Mouse (Mus musculus) midbrain, embryonic 15.5 days (tissue): ENCODE results near the gene Klhl32. TPM values are rescaled to one million over a fixed set of nuclear protein-coding genes. Genes with fewer than 3 reads are reported as not detected.
A peak's percentile ranks its signal among the peaks of the same experiment; 100 is the strongest.
"Not testable (repeated sequence)": the region's sequence is repeated elsewhere in the genome, so short reads cannot be mapped to it uniquely, and the experiment has no call there.

Experiments
- ATAC-seq: fragments of 200-750 bp; cut with Nextera tagmentation; replicated peaks from 2 replicates; pipeline ENCODE4 v1.8.0; 2017; ENCODE audit warnings: moderate TSS enrichment
- H3K27ac ChIP-seq: fragments of 300-500 bp; sonication (generic); 2 replicates; pipeline ENCODE4 v1.5.1; 2015; ENCODE audit warnings: mild to moderate bottlenecking, inconsistent platforms
- H3K27me3 ChIP-seq: fragments of 300-500 bp; sonication (generic); replicated peaks from 2 replicates; pipeline ENCODE4 v1.6.1; 2015; ENCODE audit warnings: inconsistent platforms
- H3K36me3 ChIP-seq: fragments of 300-500 bp; sonication (generic); replicated peaks from 2 replicates; pipeline ENCODE4 v1.6.1; 2015; ENCODE audit warnings: inconsistent platforms
- H3K4me1 ChIP-seq: fragments of 300-500 bp; sonication (generic); 2 replicates; pipeline ENCODE4 v1.6.1; 2015; ENCODE audit warnings: inconsistent platforms
- H3K4me2 ChIP-seq: fragments of 300-500 bp; sonication (generic); 2 replicates; pipeline ENCODE4 v1.6.1; 2015; ENCODE audit warnings: inconsistent platforms, mild to moderate bottlenecking, moderate library complexity
- H3K4me3 ChIP-seq: fragments of 300-500 bp; sonication (generic); 2 replicates; pipeline ENCODE4 v1.5.1; 2015; ENCODE audit warnings: mild to moderate bottlenecking, inconsistent platforms
- H3K9ac ChIP-seq: fragments of 300-500 bp; sonication (generic); 2 replicates; pipeline ENCODE4 v1.6.1; 2015; ENCODE audit warnings: mild to moderate bottlenecking, inconsistent platforms
- H3K9me3 ChIP-seq: fragments of 300-500 bp; sonication (generic); 2 replicates; pipeline ENCODE4 v1.6.1; 2016; ENCODE audit warnings: inconsistent platforms
- WGBS: fragments of 180-500 bp; shearing (Covaris S2); methylation state at CpG from one replicate; pipeline ENCODE4 v1.1.7; 2015; ENCODE audit warnings: mixed read lengths; 5-methylcytosine and 5-hydroxymethylcytosine counted together
- polyA plus RNA-seq: library from polyadenylated mRNA; unstranded; fragments of >200 nt; fragmentation: Nextera tagmentation; extraction: Ambion mirVana; gene quantifications from 2 replicates; pipeline ENCODE4 v1.2.1, GENCODE M21; 2015

The Klhl32 gene
- polyA plus RNA-seq = 32.6 and 34.3 TPM in 2 replicates

DNA sequence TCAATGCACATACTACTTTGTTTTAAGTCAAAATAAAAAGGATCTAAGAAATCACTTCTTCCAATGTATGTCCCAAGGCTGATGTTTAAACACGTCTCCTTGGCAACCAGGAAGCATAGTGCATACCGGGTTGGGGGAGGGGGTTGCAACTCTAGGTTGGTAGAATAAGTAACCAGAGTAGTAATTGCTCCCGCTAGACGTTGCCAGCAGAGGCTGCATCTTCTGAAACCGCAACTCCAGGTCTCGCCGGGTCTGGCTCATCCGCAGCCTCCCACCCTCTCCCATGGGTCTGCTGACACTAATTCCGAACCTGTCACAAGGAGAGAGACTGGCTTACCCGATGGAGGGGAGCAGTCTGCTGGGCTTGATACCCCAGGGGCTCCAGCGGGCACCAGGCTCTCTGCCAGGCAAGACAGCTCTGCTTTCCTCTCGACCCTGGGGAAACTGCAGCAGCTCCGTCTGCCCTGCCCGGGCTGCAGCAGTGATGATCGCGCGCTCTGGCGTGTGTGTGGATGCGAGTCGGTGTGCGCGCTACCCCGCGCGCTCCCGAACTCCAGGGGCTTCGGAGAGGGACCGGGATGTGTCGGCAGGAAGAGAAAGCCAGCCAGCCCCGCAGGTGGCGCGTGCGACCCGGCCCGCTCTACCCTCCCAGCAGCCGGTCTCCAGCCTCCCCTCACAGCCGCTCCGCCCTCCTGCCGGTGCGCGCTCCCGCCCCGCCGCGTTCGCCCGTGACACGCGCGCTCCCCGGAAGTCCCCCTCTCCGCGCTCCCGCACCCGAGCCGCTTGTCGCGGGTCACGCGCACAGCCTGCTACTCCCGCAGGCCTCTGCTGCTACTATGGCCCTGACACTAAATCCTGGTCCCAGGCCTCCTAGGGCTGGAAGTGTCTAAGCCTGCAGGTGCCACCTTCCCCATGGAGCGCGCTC lies at the start of gene Klhl32:
Klhl32 (minus strand) TSS at position 724 of the 925 bp plus-strand sequence.
- ATAC-seq = peak; percentile 96
- Histone ChIP-seq H3K4me1 (peaks cover 17% of the 10 kb centered on the region), H3K9me3 (no peaks in the 10 kb centered on the region), H3K9ac (peak within 1 kb of the TSS; percentile 72), H3K27me3 (no peaks in the 10 kb centered on the region), H3K4me3 (peak within 1 kb of the TSS; percentile 63), H3K36me3 (no peaks in the 10 kb centered on the region), H3K4me2 (peak within 1 kb of the TSS; percentile 58), H3K27ac (peak within 1 kb of the TSS; percentile 90)
- WGBS = under 1% methylated on average over 56 of the region's 63 CpGs

DNA sequence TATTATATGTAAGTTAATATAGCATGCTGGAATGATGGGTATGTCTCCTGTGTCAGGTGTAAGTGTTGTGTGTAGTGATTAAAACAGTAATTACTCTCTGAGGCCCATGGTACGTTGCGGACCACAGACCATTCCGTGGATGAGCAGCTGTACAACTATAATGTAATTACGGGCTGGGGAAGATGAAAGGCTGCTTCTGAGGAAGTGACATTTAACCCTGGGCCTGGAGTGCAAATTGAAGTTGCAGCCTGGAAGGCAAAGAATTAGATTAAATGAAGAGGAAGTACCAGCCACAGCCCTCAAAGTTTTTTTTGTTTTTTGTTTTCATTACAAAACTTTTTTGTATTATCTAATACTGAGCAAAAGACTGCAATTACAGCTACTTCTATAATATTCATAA lies 48.2 kb upstream of the Klhl32 start:
- Histone ChIP-seq H3K27ac (no peak overlapping the region), H3K27me3 (no peaks in the 10 kb centered on the region), H3K4me1 (peaks cover 12% of the 10 kb centered on the region), H3K4me2 (peak overlapping the region; percentile 73), H3K4me3 (peak overlapping the region; percentile 98), H3K9ac (peak overlapping the region; percentile 77), H3K36me3 (peaks cover 22% of the 10 kb centered on the region), H3K9me3 (no peaks in the 10 kb centered on the region)
- 36% methylated on average over 4 of the region's 4 CpGs for WGBS
- no peak for ATAC-seq

- 24% methylated on average over 8 of the region's 8 CpGs for WGBS
- no peaks in the 10 kb centered on the region for H3K9me3 ChIP-seq
- peak overlapping the region; percentile 98 for H3K4me3 ChIP-seq
- peak overlapping the region; percentile 73 for H3K4me2 ChIP-seq
- peak; percentile 27; the same call in 1 of the 2 replicates for ATAC-seq
- no peaks in the 10 kb centered on the region for H3K27me3 ChIP-seq
- no peak overlapping the region for H3K27ac ChIP-seq
- H3K36me3 ChIP-seq = peaks cover 22% of the 10 kb centered on the region
- H3K4me1 ChIP-seq = peaks cover 12% of the 10 kb centered on the region
- peak overlapping the region; percentile 77 for H3K9ac ChIP-seq
These were observed 47.7 kb upstream of the Klhl32 start for GRCm38 (mm10) chr4:24898636-24899035.

DNA sequence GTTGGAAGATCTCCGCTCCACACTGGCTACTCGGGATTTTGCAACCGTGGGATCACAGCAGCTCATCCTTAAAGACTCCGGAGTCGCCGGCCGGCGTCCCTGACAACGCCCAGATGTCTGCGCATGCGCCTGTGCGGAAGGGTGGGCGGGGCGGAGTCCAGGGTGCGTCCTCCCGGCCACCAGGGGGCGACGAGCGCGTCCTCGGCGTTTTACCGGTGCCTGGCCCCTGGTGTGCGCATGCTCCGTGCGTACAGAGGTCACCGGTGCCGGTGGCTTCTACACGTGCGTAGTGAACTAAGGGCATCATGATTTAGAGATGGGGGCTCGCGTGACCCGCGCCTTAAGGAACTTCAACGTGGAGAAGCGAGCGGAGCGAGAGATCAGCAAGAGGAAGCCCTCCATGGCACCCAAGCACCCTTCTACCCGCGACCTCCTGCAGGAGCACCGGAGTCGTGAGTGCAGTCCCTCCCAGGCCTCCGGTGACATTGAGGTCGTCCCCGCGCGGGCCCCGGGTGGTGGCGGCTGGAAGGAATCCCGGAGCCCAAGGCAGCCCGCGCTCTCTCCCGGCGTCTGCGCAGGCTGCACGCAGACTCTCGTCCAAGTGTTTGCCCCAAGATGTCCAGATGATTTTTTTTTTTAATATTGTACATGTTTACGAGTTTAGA lies 47.1 kb upstream of the Klhl32 start, which contains the start of gene Ndufaf4:
Ndufaf4 (plus strand) TSS at position 233 of the 665 bp plus-strand sequence.
- peaks cover 12% of the 10 kb centered on the region for H3K4me1 ChIP-seq
- H3K27ac ChIP-seq = peak within 1 kb of the TSS; percentile 63
- peak within 1 kb of the TSS; percentile 73 for H3K4me2 ChIP-seq
- peak; percentile 98 for ATAC-seq
- H3K36me3 ChIP-seq = peaks cover 18% of the 10 kb centered on the region
- under 1% methylated on average over 58 of the region's 58 CpGs for WGBS
- peak within 1 kb of the TSS; percentile 98 for H3K4me3 ChIP-seq
- H3K9me3 ChIP-seq = no peaks in the 10 kb centered on the region
- H3K9ac ChIP-seq = peak within 1 kb of the TSS; percentile 77
- no peaks in the 10 kb centered on the region for H3K27me3 ChIP-seq

DNA sequence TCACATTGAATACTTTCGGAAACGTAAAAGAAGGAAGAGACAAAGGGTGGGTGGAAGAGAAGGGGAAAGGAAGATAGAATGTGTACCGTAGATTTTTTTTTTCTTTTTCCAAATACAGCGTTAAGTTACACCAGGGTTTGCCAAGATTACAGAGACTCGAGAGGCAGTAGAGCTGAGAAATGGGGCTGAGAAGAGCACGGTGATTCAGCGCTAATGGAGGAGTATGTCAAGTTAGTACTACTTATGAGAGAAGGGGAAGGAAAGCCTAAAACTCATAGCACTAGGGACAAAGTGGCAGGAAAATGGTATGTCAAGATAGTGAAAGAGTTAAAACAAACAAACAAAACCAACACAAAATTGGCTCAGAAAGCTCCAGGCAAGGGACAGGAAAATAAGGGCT lies 46.4 kb upstream of the Klhl32 start:
- Histone ChIP-seq H3K36me3 (peaks cover 14% of the 10 kb centered on the region), H3K4me2 (peak overlapping the region; percentile 73), H3K4me3 (peak overlapping the region; percentile 98), H3K27me3 (no peaks in the 10 kb centered on the region), H3K9ac (peak overlapping the region; percentile 48), H3K27ac (peak overlapping the region; percentile 63), H3K9me3 (no peaks in the 10 kb centered on the region), H3K4me1 (peaks cover 12% of the 10 kb centered on the region)
- ATAC-seq = peak; percentile 76
- WGBS = 17% methylated on average over 7 of the region's 7 CpGs

DNA sequence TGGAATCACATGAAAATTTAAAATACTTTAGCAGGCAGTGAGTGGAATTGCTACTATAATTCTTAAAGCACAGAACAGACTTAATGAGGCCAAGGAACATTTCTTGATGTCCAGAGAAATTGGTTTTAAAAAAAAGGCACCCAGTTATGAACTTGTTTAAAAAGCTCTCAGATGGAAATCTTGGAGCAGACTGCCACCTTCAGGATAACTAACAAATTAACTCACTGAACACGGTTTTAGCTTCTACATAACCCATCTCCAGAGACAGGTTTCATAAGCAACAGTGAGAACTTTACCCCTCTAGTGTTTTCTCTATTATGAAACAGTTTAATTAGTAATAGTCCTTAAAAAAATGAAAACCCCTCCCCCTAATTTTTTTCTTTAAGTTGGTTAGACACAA lies 45.9 kb upstream of the Klhl32 start:
- H3K4me3 ChIP-seq = peak overlapping the region; percentile 98; the same call in 1 of the 2 replicates
- no peak overlapping the region for H3K27ac ChIP-seq
- 0% methylated on average over 1 of the region's 1 CpGs for WGBS
- H3K36me3 ChIP-seq = peaks cover 11% of the 10 kb centered on the region
- no peaks in the 10 kb centered on the region for H3K9me3 ChIP-seq
- H3K27me3 ChIP-seq = no peaks in the 10 kb centered on the region
- peaks cover 12% of the 10 kb centered on the region for H3K4me1 ChIP-seq
- ATAC-seq = peak; percentile 40
- no peak overlapping the region; the same call in 1 of the 2 replicates for H3K9ac ChIP-seq
- H3K4me2 ChIP-seq = peak overlapping the region; percentile 73

DNA sequence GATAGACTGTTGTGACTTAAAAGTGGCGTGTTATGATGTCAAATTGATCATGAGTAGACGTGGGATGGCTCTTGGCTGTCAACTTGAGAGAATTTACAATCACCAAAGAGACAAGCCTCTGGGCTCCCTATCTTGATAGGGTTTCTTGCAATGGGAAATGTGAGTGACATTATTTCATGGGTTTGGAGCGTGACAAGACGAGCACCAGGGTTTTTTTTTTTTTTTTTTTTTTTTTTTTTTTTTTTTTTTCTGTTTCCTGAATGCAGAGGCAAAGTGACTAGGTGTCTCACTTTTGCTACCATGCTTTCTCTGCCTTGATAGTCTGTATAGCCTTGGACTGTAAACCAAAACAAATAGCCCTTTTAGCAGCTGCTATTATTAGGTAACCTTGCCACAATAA lies 43.7 kb upstream of the Klhl32 start:
- WGBS = 85% methylated on average over 4 of the region's 4 CpGs

GRCm38 (mm10) chr4:24892293-24892692 lies 41.4 kb upstream of the Klhl32 start:
- 75% methylated on average over 2 of the region's 2 CpGs for WGBS
- not testable (repeated sequence) for H3K4me1 ChIP-seq, H3K4me3 ChIP-seq, H3K27me3 ChIP-seq, H3K4me2 ChIP-seq, ATAC-seq, H3K9ac ChIP-seq, H3K9me3 ChIP-seq, H3K36me3 ChIP-seq, H3K27ac ChIP-seq

More for the DNA sequence above, 43.7 kb upstream of the Klhl32 start:
- no peak overlapping the region for H3K27ac ChIP-seq
- H3K27me3 ChIP-seq = no peaks in the 10 kb centered on the region
- no peak overlapping the region for H3K9ac ChIP-seq
- H3K4me2 ChIP-seq = no peak overlapping the region
- no peaks in the 10 kb centered on the region for H3K9me3 ChIP-seq
- no peaks in the 10 kb centered on the region for H3K36me3 ChIP-seq
- peaks cover 12% of the 10 kb centered on the region for H3K4me1 ChIP-seq
- no peak for ATAC-seq
- no peak overlapping the region for H3K4me3 ChIP-seq

DNA sequence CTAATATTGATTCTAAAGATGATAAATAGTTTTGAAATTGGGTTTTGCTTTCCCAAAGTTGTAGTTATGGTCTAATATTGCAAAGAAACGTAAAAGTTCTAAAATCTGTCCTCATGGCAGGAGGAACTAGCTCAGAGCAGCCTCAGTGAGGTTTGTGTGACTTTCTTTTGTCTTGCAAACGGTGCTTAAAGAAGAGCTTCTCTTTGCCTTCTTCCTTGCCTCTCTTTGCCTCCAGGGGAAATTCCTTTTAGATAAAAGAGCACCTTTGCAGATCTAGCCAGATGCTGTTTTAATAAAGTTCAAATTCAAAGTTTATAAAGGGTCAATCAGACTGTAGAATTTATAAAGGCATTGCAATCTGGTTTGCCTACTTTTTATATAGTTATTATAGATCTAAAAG lies 38.5 kb upstream of the Klhl32 start:
- H3K27me3 ChIP-seq, H3K4me1 ChIP-seq, H3K4me2 ChIP-seq, H3K36me3 ChIP-seq, H3K27ac ChIP-seq, H3K4me3 ChIP-seq, H3K9ac ChIP-seq, ATAC-seq, H3K9me3 ChIP-seq: not testable (repeated sequence)
- 41% methylated on average over 2 of the region's 2 CpGs for WGBS

DNA sequence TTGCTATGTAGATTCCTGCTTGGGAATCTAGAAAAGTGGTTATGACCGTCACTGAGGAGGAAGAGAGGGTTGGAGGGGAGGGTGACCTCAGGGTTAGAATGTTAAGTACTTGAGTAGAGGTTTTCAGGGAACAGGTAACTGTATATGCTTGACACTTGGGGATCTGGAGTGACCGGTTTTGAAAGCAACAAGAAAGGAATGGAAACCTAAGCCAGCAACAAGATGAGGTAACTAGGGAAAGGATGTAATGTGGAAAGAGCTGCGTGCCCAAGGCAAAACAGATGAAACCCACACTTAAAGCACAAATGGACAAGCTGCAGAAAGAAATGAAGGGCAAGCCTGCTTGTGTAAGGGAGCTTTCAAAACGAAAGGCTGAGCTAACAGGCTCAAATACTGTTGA lies 18.3 kb upstream of the Klhl32 start:
- Histone ChIP-seq H3K9me3 (no peaks in the 10 kb centered on the region), H3K4me2 (no peak overlapping the region), H3K4me1 (no peaks in the 10 kb centered on the region), H3K27ac (no peak overlapping the region), H3K4me3 (no peak overlapping the region), H3K9ac (no peak overlapping the region), H3K27me3 (no peaks in the 10 kb centered on the region), H3K36me3 (no peaks in the 10 kb centered on the region)
- WGBS = 81% methylated on average over 4 of the region's 4 CpGs
- no peak for ATAC-seq

DNA sequence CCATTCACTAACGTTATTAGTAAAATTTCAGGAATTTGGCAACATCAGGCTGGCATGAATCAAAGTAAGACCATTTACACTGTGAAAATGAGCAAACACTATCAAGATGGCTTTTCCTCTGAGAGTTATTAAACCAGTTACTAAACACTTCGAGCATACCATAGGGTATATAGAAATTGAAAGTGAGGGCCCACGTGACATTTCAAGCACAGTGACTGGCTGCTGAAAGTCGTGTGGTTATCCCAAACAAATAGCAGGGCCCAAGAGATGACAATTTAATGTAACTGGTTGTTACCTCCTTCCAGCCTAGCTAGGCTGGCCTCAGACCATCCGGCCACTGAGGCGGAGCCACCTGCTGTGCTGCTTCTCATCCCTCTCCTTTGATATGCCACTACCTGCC lies 14.8 kb upstream of the Klhl32 start:
- Histone ChIP-seq H3K4me3 (no peak overlapping the region), H3K9ac (no peak overlapping the region), H3K9me3 (no peaks in the 10 kb centered on the region), H3K27ac (no peak overlapping the region), H3K27me3 (no peaks in the 10 kb centered on the region), H3K4me1 (no peaks in the 10 kb centered on the region), H3K4me2 (no peak overlapping the region), H3K36me3 (no peaks in the 10 kb centered on the region)
- WGBS = 48% methylated on average over 6 of the region's 6 CpGs
- no peak for ATAC-seq

DNA sequence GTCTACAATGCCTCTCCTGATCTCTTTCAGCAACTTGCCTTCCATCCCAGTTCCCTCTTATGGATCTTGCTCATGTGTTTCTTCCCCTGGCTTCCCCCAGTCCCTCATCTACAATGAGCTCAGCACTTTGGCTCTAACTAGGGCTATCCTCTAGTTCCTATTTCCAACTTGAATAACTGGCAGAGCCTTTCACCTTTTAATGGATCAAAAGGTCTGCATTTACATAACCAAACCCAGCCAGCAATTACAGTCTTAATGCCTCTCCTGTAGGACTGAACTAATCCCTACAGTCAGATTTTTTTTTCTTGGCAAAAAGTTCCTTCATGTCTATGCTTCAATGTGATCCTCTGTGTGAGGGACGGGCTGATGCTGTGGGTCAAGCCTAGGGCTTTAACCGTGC lies 3.5 kb downstream of the Klhl32 start:
- Histone ChIP-seq H3K4me2 (no peak overlapping the region), H3K36me3 (no peaks in the 10 kb centered on the region), H3K9ac (no peak overlapping the region), H3K4me3 (no peak overlapping the region), H3K9me3 (no peaks in the 10 kb centered on the region), H3K27me3 (no peaks in the 10 kb centered on the region), H3K4me1 (peaks cover 17% of the 10 kb centered on the region), H3K27ac (no peak overlapping the region)
- ATAC-seq = no peak
- WGBS = 52% methylated on average over 2 of the region's 2 CpGs
